Mouse (Mus musculus): ENCODE results near the gene Lrriq4.

DNA sequence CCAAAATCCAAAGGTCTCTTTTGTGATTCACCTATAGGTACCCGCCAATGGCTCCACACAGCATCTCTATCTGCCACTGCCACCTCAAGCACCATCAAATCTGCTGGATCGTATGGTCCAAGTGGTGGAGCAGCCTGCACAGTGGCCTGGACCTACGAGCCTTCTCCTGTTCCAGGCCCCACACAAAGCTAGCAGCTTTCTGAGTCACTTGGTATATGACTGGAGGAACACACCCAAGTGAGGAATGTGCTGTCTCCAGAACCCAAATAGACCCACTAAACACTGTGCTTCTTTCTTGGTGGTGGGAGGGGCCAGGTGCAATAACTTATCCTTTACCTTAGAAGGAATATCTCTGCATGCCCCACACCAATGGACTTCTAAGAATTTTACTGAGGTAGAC lies 61.7 kb downstream of the Lrriq4 start:
- no peak for TF ChIP-seq POLR2A (IDR thresholded peaks at IDR 0.05; ENCODE audit: extremely low read depth, insufficient read depth, low read length)
- TF ChIP-seq CTCF (IDR thresholded peaks at IDR 0.05; ENCODE audit: extremely low read depth, insufficient read depth, low read length), result no peak

Data from cortical plate, adult 2 months (tissue).